Comparison of ENCODE assay signal across 7 mouse cellular contexts in the genomic region with DNA sequence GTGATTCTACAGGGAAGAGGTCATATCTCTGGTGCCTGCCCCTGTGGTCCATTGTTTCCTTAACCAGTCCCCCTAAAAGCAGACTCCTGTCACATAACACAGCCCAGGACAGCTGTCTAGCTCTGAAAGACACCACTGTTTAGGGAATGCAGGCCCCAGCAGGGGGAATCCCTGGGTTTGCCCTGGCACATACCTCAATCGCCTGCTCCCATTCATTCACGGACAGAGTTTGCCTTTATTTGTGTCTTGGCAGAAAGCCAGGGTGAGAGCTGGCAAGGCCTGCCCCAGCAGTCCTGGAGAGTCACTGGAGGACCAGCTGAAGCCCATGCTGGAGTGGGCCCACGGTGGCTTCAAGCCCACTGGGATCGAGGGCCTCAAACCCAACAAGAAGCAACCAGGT. TPM values are rescaled to one million over a fixed set of nuclear protein-coding genes. Genes with fewer than 3 reads are reported as not detected.
DNase-seq lines count a peak whose midpoint lies in the region; ATAC-seq and TF ChIP-seq lines count a peak whose summit lies in the region.

No protein-coding gene starts in this region.

- TF ChIP-seq CTCF in heart, adult 2 months (IDR thresholded peaks at IDR 0.05) = no peak

- no peaks in the 10 kb centered on the region for H3K36me3 ChIP-seq in heart, adult 2 months (ENCODE audit: control insufficient read depth, insufficient read depth, low read length)
- no peaks in the 10 kb centered on the region for H3K36me3 ChIP-seq in liver, embryonic 12.5 days
- H3K36me3 ChIP-seq in neural tube, embryonic 13.5 days = no peaks in the 10 kb centered on the region

- intact Hi-C loops in heart, adult 2 months (cut with DNase I) = loop anchor here (5.0 kb wide), 1 partner anchor 84 kb away; no protein-coding TSS in a partner anchor

- TF ChIP-seq EP300 in heart, adult 2 months (IDR thresholded peaks at IDR 0.05; ENCODE audit: insufficient read depth, low read depth, low read length) = no peak

- no peaks in the 10 kb centered on the region for H3K79me2 ChIP-seq in heart, adult 2 months (replicated peaks; ENCODE audit: control insufficient read depth, insufficient read depth, low read length)

- H3K9me3 ChIP-seq in liver, embryonic 12.5 days (replicated peaks) = no peaks in the 10 kb centered on the region
- no peaks in the 10 kb centered on the region for H3K9me3 ChIP-seq in neural tube, embryonic 13.5 days

- DNase-seq in adrenal gland, postnatal 25 days = peak; percentile 35
- DNase-seq in cerebellum, postnatal 36 days = peak; percentile 31 to 39
- DNase-seq in heart, adult 2 months = peak; percentile 20 to 21
- DNase-seq in kidney, postnatal 10 days = peak; percentile 35
- DNase-seq in urinary bladder, postnatal 36 days (ENCODE audit: low spot score in 2 of 2) = peak; percentile 9 to 25

- H3K27me3 ChIP-seq in heart, adult 2 months (ENCODE audit: control insufficient read depth, insufficient read depth, low read length) = no peaks in the 10 kb centered on the region
- no peaks in the 10 kb centered on the region for H3K27me3 ChIP-seq in liver, embryonic 12.5 days (replicated peaks)
- no peaks in the 10 kb centered on the region for H3K27me3 ChIP-seq in neural tube, embryonic 13.5 days

- ATAC-seq in liver, embryonic 12.5 days = no peak
- peak; percentile 94 for ATAC-seq in neural tube, embryonic 13.5 days (ENCODE audit: low read depth)

- no peak overlapping the region for H3K4me3 ChIP-seq in heart, adult 2 months
- H3K4me3 ChIP-seq in liver, embryonic 12.5 days = no peak overlapping the region
- no peak overlapping the region for H3K4me3 ChIP-seq in neural tube, embryonic 13.5 days

- no peak for TF ChIP-seq POLR2A in heart, adult 2 months (IDR thresholded peaks at IDR 0.05; ENCODE audit: insufficient read depth, low read depth, low read length)

- no peak overlapping the region for H3K9ac ChIP-seq in heart, adult 2 months (ENCODE audit: low read depth, low read length)
- H3K9ac ChIP-seq in liver, embryonic 12.5 days = no peak overlapping the region
- no peak overlapping the region for H3K9ac ChIP-seq in neural tube, embryonic 13.5 days

- no peak overlapping the region for H3K4me2 ChIP-seq in liver, embryonic 12.5 days
- no peak overlapping the region for H3K4me2 ChIP-seq in neural tube, embryonic 13.5 days

- no peak overlapping the region for H3K27ac ChIP-seq in heart, adult 2 months
- peak overlapping the region; percentile 62 for H3K27ac ChIP-seq in liver, embryonic 12.5 days
- H3K27ac ChIP-seq in neural tube, embryonic 13.5 days (replicated peaks) = peak overlapping the region; percentile 84

- WGBS in heart, adult 2 months = 23% methylated on average over 4 of the region's 4 CpGs
- 67% methylated on average over 4 of the region's 4 CpGs for WGBS in liver, embryonic 12.5 days (ENCODE audit: insufficient replicate concordance)
- 10% methylated on average over 4 of the region's 4 CpGs for WGBS in neural tube, embryonic 13.5 days

- no peaks in the 10 kb centered on the region; the same call in 1 of the 2 replicates for H3K4me1 ChIP-seq in heart, adult 2 months (ENCODE audit: control insufficient read depth, insufficient read depth, low read length)
- H3K4me1 ChIP-seq in liver, embryonic 12.5 days = peaks cover 50% of the 10 kb centered on the region
- H3K4me1 ChIP-seq in neural tube, embryonic 13.5 days (replicated peaks) = peaks cover 16% of the 10 kb centered on the region

RNA-seq across cellular contexts. Expression of a gene that starts 16.8 kb away (rescaled TPM):
- not detected in 2 replicates for total RNA-seq in adrenal gland, postnatal 25 days (2021)
- not detected for total RNA-seq in heart, adult 2 months (2021)
- not detected in 2 replicates for polyA plus RNA-seq in heart, adult 2 months (2012; rRNA removed)
- polyA plus RNA-seq in liver, embryonic 12.5 days (2016; fragmentation: Nextera tagmentation; extraction: Ambion mirVana) = 0.42 and 0.58 TPM in 2 replicates
- polyA plus RNA-seq in neural tube, embryonic 13.5 days (2015; fragmentation: Nextera tagmentation; extraction: Ambion mirVana) = not detected in 2 replicates

RNA-seq across cellular contexts. Expression of a gene that starts 27.8 kb away (rescaled TPM):
- 66.2 and 108 TPM in 2 replicates for total RNA-seq in adrenal gland, postnatal 25 days (2021)
- total RNA-seq in heart, adult 2 months (2021) = 10 to 100 TPM; 49.6 to 50.4 TPM
- 7.0 and 14.7 TPM in 2 replicates for polyA plus RNA-seq in heart, adult 2 months (2012; rRNA removed)
- polyA plus RNA-seq in liver, embryonic 12.5 days (2016; fragmentation: Nextera tagmentation; extraction: Ambion mirVana) = 199 and 200 TPM in 2 replicates
- polyA plus RNA-seq in neural tube, embryonic 13.5 days (2015; fragmentation: Nextera tagmentation; extraction: Ambion mirVana) = 395 and 425 TPM in 2 replicates

Comparison
In these comparisons a context has a peak if more than half of its experiments do, and no peak if none do; other contexts are left out.
1. RNA of a gene that starts 27.8 kb away (polyA plus RNA-seq): 395 to 425 TPM in neural tube, embryonic 13.5 days and 199 to 200 TPM in liver, embryonic 12.5 days; 7.0 to 14.7 TPM in heart, adult 2 months; every median in the first group is over 10 times any median in the second.
2. Peak in every context shown above with its lines, with median percentiles within 50 percentile points of each other: DNase-seq.